Mouse (Mus musculus) embryonic facial prominence, embryonic 11.5 days (tissue): Measurements from ENCODE around the gene Alkbh4. TPM values are rescaled to one million over a fixed set of nuclear protein-coding genes. Genes with fewer than 3 reads are reported as not detected.
"Not testable (repeated sequence)": the region's sequence is repeated elsewhere in the genome, so short reads cannot be mapped to it uniquely, and the experiment has no call there.

Experiments
- ATAC-seq: fragments of 200-750 bp; cut with Nextera tagmentation; replicated peaks from 2 replicates; pipeline ENCODE4 v1.8.0; 2017; ENCODE audit warnings: low read depth; ENCODE audit not compliant: insufficient number of reproducible peaks, low FRiP score, low TSS enrichment
- DNase-seq: peaks from one replicate; pipeline ENCODE4 v3.0.0-alpha.2; 2015; ENCODE audit warnings: low spot score
- H3K27ac ChIP-seq: fragments of 300-500 bp; sonication (generic); replicated peaks from 2 replicates; pipeline ENCODE4 v1.5.1; 2014; ENCODE audit warnings: mild to moderate bottlenecking, low read depth, low read length, control low read depth
- H3K27me3 ChIP-seq: fragments of 300-500 bp; sonication (generic); 2 replicates; pipeline ENCODE4 v1.6.1; 2014; ENCODE audit warnings: mild to moderate bottlenecking, low read length, moderate library complexity, mixed read lengths; ENCODE audit not compliant: control insufficient read depth, insufficient read depth
- H3K36me3 ChIP-seq: fragments of 300-500 bp; sonication (generic); replicated peaks from 2 replicates; pipeline ENCODE4 v1.6.1; 2014; ENCODE audit warnings: low read depth, mild to moderate bottlenecking, low read length, moderate library complexity, mixed read lengths; ENCODE audit not compliant: control insufficient read depth, insufficient read depth
- H3K4me1 ChIP-seq: fragments of 300-500 bp; sonication (generic); 2 replicates; pipeline ENCODE4 v1.6.1; 2014; ENCODE audit warnings: low read length, mixed read lengths; ENCODE audit not compliant: control insufficient read depth, insufficient read depth
- H3K4me2 ChIP-seq: fragments of 300-500 bp; sonication (generic); 2 replicates; pipeline ENCODE4 v1.6.1; 2014; ENCODE audit warnings: low read depth, mild to moderate bottlenecking, control low read depth, low read length, moderate library complexity
- H3K4me3 ChIP-seq: fragments of 300-500 bp; sonication (generic); 2 replicates; pipeline ENCODE4 v1.5.1; 2014; ENCODE audit warnings: low read depth, low read length, control low read depth
- H3K9ac ChIP-seq: fragments of 300-500 bp; sonication (generic); replicated peaks from 2 replicates; pipeline ENCODE4 v1.6.1; 2014; ENCODE audit warnings: mild to moderate bottlenecking, control low read depth, low read length
- H3K9me3 ChIP-seq: fragments of 300-500 bp; sonication (generic); replicated peaks from 2 replicates; pipeline ENCODE4 v1.6.1; 2016; ENCODE audit warnings: mild to moderate bottlenecking, low read length, inconsistent platforms, mixed read lengths; ENCODE audit not compliant: control insufficient read depth
- WGBS: fragments of 180-500 bp; shearing (Covaris S2); extraction: QIAGEN DNeasy Blood & Tissue Kit; methylation state at CpG from one replicate; pipeline ENCODE4 v1.1.7; 2014; 5-methylcytosine and 5-hydroxymethylcytosine counted together
- polyA plus RNA-seq: library from polyadenylated mRNA; unstranded; fragments of >200 nt; fragmentation: Nextera tagmentation; extraction: Ambion mirVana; gene quantifications from 2 replicates; pipeline ENCODE4 v1.2.1, GENCODE M21; 2014

The Alkbh4 gene
- polyA plus RNA-seq, 1 experiment from 2014 or later: 17.2 TPM

GRCm38 (mm10) chr5:136102099-136102820 is 33.7 kb upstream of the Alkbh4 start:
- Histone ChIP-seq H3K36me3 (no peaks in the 10 kb centered on the region), H3K27me3 (peaks cover 7% of the 10 kb centered on the region), H3K27ac (no peak overlapping the region), H3K9me3 (no peaks in the 10 kb centered on the region), H3K4me3 (peak overlapping the region; percentile 27), H3K4me2 (peak overlapping the region; percentile 61), H3K9ac (peak overlapping the region; percentile 37; the same call in 1 of the 2 replicates), H3K4me1 (peaks cover 4% of the 10 kb centered on the region)
- WGBS: 7% methylated on average over 41 of the region's 41 CpGs
- DNase-seq (peak; percentile 87), ATAC-seq (peak; percentile 77)

GRCm38 (mm10) chr5:136104511-136104910 is 31.4 kb upstream of the Alkbh4 start:
- no peak overlapping the region for H3K27ac ChIP-seq
- no peaks in the 10 kb centered on the region for H3K36me3 ChIP-seq
- no peak overlapping the region for H3K4me2 ChIP-seq
- H3K27me3 ChIP-seq: peaks cover 7% of the 10 kb centered on the region
- H3K9me3 ChIP-seq: no peaks in the 10 kb centered on the region
- no peak overlapping the region for H3K4me3 ChIP-seq
- 84% methylated on average over 5 of the region's 5 CpGs for WGBS
- no peak for ATAC-seq
- DNase-seq: peak; percentile 40
- H3K4me1 ChIP-seq: peaks cover 4% of the 10 kb centered on the region
- no peak overlapping the region for H3K9ac ChIP-seq

GRCm38 (mm10) chr5:136108486-136108885 is 27.5 kb upstream of the Alkbh4 start:
- WGBS: 54% methylated on average over 2 of the region's 2 CpGs
- Histone ChIP-seq H3K9ac (no peak overlapping the region), H3K4me2 (no peak overlapping the region), H3K4me3 (no peak overlapping the region), H3K27ac (no peak overlapping the region), H3K27me3 (no peaks in the 10 kb centered on the region), H3K4me1 (no peaks in the 10 kb centered on the region), H3K36me3 (no peaks in the 10 kb centered on the region), H3K9me3 (no peaks in the 10 kb centered on the region)
- ATAC-seq (no peak), DNase-seq (no peak)

- H3K4me3 ChIP-seq: no peak overlapping the region
- DNase-seq (no peak), ATAC-seq (no peak)
- H3K9me3 ChIP-seq: no peaks in the 10 kb centered on the region
- no peaks in the 10 kb centered on the region for H3K27me3 ChIP-seq
- WGBS: 76% methylated on average over 3 of the region's 3 CpGs
- no peak overlapping the region for H3K4me2 ChIP-seq
- H3K36me3 ChIP-seq: no peaks in the 10 kb centered on the region
- no peaks in the 10 kb centered on the region for H3K4me1 ChIP-seq
- H3K9ac ChIP-seq: no peak overlapping the region
- H3K27ac ChIP-seq: no peak overlapping the region
Measured at GRCm38 (mm10) chr5:136109042-136109441, 26.9 kb upstream of the Alkbh4 start.

GRCm38 (mm10) chr5:136113546-136113945 is 22.4 kb upstream of the Alkbh4 start:
- not testable (repeated sequence) for H3K9me3 ChIP-seq, H3K9ac ChIP-seq, H3K4me3 ChIP-seq, H3K27ac ChIP-seq, H3K4me2 ChIP-seq, ATAC-seq, H3K36me3 ChIP-seq, DNase-seq, H3K27me3 ChIP-seq, H3K4me1 ChIP-seq
- WGBS: 35% methylated on average over 3 of the region's 4 CpGs

GRCm38 (mm10) chr5:136115891-136116783 is 19.8 kb upstream of the Alkbh4 start, which contains the start of gene Polr2j:
Gene Polr2j, plus strand, starts transcription at chr5:136116631.
- Histone ChIP-seq H3K9me3 (no peaks in the 10 kb centered on the region), H3K27me3 (no peaks in the 10 kb centered on the region), H3K27ac (no peak within 1 kb of the TSS), H3K4me2 (peak within 1 kb of the TSS; percentile 84), H3K9ac (peak within 1 kb of the TSS; percentile 87), H3K36me3 (peaks cover 2% of the 10 kb centered on the region), H3K4me3 (peak within 1 kb of the TSS; percentile 93), H3K4me1 (0 out of 2 replicates have a peak, but pooled peaks cover 7% of the 10 kb centered on the region)
- WGBS: 3% methylated on average over 42 of the region's 42 CpGs
- DNase-seq (peak; percentile 99), ATAC-seq (peak; percentile 92)

GRCm38 (mm10) chr5:136116784-136117112 is 19.2 kb upstream of the Alkbh4 start:
- Histone ChIP-seq H3K4me1 (0 out of 2 replicates have a peak, but pooled peaks cover 7% of the 10 kb centered on the region), H3K27me3 (no peaks in the 10 kb centered on the region), H3K9ac (peak overlapping the region; percentile 87), H3K9me3 (no peaks in the 10 kb centered on the region), H3K27ac (no peak overlapping the region), H3K4me2 (peak overlapping the region; percentile 65), H3K4me3 (peak overlapping the region; percentile 93), H3K36me3 (peaks cover 2% of the 10 kb centered on the region)
- DNase-seq: no peak
- WGBS: 0% methylated on average over 22 of the region's 22 CpGs
- peak; percentile 10; the same call in 1 of the 2 replicates for ATAC-seq

- H3K27me3 ChIP-seq: no peaks in the 10 kb centered on the region
- H3K9me3 ChIP-seq: no peaks in the 10 kb centered on the region
- no peak overlapping the region for H3K4me3 ChIP-seq
- peaks cover 5% of the 10 kb centered on the region for H3K36me3 ChIP-seq
- no peak overlapping the region for H3K27ac ChIP-seq
- no peak; the same call in 1 of the 2 replicates for ATAC-seq
- 82% methylated on average over 10 of the region's 10 CpGs for WGBS
- H3K4me1 ChIP-seq: 0 out of 2 replicates have a peak, but pooled peaks cover 4% of the 10 kb centered on the region
- H3K4me2 ChIP-seq: no peak overlapping the region
- DNase-seq: no peak
- no peak overlapping the region for H3K9ac ChIP-seq
Measured at GRCm38 (mm10) chr5:136122165-136122564, 13.8 kb upstream of the Alkbh4 start.
